Mouse (Mus musculus) monocyte, adult 2 months (primary cell): ENCODE measurements at regions not wholly inside any gene's neighbourhood (a gene's known extent, or its start where the extent isn't known, plus 50 kb on each side); places are given as distances from the start of the nearest gene placed in this dataset.

Experiments used
- DNase-seq, 2 experiments: peaks; one replicate each; pipeline ENCODE4 v3.0.0; 2022; ENCODE audit warnings: low spot score in 2 of 2, low read depth in 1 of 2

GRCm38 (mm10) chr4:47622851-47623743, 148.6 kb downstream of the Sec61b start:
- DNase-seq: no peak

- DNase-seq: no peak
Measured at GRCm38 (mm10) chr4:47630006-47630405, 155.5 kb downstream of the Sec61b start.

GRCm38 (mm10) chr4:47630427-47630826, 156.0 kb downstream of the Sec61b start:
- DNase-seq: no peak

DNA sequence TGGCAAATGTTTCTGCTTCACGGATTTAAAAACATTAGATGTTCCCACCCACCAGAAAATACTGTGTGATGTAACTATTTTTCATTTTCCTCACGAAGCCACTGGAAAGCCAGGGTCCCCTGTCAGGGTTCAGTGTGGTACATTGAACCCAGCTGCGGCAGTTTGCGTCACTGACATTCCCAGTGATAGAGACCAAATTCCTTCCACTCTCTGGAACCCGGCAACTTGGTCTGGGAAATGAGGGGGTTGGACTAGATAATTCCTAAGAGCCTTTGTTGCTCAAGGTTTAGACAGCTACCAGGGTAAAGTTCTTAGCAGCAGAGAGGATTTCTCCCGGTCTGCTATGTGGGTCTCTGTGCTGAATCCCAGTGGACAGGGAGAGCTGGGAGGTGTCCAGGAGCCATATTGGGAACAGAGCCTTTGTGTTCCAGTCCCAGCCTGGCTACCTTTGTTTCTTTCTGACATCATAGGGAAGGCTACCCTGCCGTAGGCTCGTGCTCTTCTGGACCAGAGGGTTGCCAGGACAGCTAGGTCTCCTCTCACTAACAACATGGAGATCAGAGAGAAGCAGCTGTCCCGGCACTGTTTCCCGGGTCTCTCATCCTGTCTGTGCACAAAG, 164.5 kb downstream of the Sec61b start:
- DNase-seq: no peak

DNA sequence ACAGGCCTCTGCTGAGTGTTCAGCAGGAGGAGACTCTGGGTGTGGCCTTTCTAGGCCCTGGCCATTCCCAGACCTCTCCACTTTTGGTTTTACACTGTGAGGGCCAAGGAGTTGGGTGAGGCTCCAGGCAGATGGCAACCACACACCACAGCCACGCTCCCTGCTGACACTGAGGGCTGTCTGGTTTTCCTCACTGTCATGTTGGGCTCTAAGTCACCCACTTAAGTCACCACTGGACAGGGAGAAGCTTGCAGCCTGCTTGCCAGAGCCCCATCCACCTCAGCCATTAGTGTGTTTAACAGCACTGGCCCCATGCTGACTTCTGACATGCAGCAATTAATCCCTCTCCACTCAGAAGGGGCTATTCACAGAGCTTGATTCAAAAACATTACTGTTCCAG, 170.6 kb downstream of the Sec61b start:
- DNase-seq: no peak

DNA sequence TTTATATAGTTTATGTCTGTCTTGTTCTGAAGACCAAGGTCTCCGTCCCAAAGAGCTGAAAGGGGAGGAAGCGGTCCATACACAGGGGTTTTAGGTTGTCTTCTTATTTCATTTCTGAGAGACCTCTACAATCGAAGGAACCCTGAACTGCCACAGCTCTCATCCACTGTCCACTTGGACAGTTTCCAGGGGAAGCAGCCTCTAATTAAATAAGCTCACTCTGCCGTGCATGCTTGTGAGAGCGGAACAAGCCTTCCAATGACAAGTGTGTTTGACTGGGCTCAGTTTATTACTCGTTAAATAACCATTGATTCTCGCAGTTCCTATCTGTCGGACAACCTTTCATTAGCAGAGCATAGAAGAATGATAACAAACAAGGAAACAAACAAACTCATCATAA, 174.2 kb downstream of the Sec61b start:
- DNase-seq: no peak

GRCm38 (mm10) chr4:47649951-47650350, 175.5 kb downstream of the Sec61b start:
- no peak for DNase-seq

- DNase-seq: no peak
Measured at GRCm38 (mm10) chr4:47651521-47651920, 177.1 kb downstream of the Sec61b start.

DNA sequence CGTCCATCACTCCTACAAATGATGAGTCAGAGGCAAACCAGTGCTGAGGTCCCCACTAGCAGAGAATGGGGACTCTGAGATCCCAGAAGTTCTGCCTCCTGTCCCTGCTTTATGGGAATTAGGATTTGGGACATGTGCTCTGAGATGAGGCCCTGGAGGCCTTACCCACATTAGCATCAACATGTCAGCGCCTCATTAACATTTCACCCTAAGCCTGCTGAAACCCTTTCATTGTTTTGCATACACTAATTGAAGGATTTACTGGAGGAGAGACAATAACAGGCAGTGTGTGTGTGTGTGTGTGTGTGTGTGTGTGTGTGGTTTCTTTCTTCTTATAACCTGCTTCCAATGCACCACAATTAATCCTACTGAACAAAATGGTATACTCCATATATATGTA, 178.7 kb downstream of the Sec61b start:
- DNase-seq: no peak

DNA sequence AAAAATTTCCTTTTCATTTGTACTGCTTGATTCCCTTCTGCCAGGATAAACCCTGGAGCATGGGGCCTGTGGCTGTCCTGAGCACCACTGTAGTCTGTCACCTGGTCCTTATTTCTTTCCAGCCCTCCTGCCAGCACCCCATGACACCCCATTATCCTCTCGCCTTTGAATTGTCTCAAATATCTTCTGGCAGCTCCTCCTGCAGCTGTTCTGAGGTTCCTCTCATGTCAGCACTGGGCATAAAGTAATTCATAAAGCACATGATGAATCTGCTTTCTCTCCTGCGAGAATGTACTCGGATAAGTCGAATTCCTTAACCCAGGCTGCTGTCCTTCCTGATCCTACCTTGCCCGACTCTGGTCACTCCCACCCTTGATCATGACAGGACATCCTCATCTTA, 195.1 kb downstream of the Sec61b start:
- no peak for DNase-seq

DNA sequence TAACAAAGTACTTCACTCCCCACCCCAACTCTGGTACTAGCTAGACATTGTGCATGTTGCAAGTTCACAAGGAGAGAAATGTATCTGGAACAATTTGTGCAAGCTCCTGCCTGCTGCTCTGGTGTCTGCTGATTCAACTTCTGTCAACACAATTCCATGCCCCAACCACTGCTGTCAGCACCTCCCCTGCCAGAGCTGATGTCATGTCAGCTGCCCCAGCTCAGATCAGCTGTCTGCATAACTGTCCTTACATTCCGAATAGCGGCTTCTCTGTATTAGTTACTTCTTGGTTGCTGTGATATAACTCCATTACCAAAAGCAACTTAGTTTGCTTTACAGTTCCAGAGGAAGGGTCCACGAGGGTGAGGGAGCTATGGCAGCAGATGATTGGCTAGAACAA, 196.0 kb downstream of the Sec61b start:
- no peak for DNase-seq

DNA sequence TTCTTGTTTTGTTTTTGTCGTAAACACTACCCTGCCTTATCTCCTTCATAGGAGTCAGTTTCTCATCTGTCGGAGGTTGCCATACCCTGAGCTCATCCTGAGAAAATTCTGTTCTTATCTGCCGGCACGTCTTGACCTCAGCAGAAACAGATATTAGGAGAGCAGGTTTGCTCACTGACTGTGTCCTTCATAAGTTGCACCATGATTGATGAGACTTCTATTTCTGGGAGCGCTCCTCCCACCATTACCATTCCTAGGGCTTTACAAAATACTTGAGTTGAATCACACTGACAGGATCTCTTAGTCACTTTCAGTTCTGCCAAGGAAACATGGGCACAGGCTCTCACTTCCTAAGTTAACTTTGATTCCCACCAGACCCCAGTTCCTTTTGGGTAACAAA, 196.9 kb downstream of the Sec61b start:
- DNase-seq: no peak

DNA sequence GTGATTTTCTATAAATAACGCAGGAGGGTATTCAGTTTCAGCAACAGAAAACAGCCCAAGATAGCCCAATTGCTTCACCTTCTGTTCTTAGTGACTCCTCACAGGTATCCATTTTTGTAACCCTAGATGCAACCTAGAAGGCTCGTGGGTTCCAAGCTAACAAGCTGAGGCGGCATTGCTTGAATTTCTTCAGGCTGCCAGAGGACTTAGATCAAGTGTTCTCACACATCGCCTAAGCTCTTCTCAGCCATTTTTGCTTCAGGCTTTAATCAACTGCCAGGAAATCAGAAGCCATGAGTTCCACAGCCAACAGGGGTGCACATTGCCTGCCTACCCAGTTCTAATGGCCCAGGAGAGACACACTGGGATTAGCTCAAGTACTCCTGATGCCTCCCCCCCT, 206.7 kb downstream of the Sec61b start:
- DNase-seq: no peak

GRCm38 (mm10) chr4:47691207-47691606, 216.7 kb downstream of the Sec61b start:
- DNase-seq: no peak

- no peak for DNase-seq
Measured at GRCm38 (mm10) chr4:47692654-47693053, 218.2 kb downstream of the Sec61b start.

GRCm38 (mm10) chr4:47693221-47693620, 218.8 kb downstream of the Sec61b start:
- DNase-seq: no peak

GRCm38 (mm10) chr4:47697071-47697470, 222.6 kb downstream of the Sec61b start:
- DNase-seq: no peak

- no peak for DNase-seq
Measured at GRCm38 (mm10) chr4:47698514-47698913, 224.1 kb downstream of the Sec61b start.

GRCm38 (mm10) chr4:47698926-47699325, 224.5 kb downstream of the Sec61b start:
- no peak for DNase-seq

DNA sequence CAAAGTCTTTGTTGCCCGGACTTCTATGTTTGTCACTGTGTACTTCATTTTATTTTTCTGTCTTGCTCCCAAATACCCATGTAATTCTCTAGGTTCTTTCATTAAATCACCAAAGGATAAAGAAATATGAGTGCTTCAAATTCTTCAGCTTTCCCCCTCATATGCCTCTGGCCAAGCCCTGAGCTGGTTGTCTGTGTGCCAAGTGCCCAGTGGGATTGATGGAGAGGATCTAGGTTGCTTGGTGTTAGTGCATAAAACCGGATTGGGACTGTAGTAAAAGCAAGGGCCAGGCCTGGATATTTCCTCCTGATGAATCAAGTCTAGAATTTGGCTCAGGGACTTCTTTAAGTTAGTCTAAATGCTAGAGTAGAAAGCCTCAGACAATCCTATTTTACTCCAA, 229.0 kb downstream of the Sec61b start:
- DNase-seq: no peak

DNA sequence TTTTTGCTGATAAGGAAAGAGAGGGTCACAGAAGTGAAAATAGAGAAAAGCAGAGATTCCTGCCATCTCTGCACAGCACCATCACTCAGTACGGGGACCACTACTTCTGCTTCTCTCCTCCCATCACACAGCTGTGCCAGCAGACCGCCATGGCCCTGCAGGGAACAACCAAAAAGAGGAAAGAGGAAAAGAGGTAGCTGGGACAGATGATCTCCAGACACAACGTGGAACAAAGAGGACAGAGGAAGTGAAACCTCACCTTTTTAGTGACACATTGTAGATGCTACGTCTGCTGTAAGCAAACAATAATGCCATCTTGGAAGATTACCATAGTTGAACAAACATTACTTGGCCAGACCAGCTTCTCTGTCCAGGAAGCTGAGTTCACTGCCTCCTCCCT, 230.1 kb downstream of the Sec61b start:
- peak; percentile 25 to 38 for DNase-seq

- no peak for DNase-seq
Measured at GRCm38 (mm10) chr4:47707966-47708365, 233.5 kb downstream of the Sec61b start.

DNA sequence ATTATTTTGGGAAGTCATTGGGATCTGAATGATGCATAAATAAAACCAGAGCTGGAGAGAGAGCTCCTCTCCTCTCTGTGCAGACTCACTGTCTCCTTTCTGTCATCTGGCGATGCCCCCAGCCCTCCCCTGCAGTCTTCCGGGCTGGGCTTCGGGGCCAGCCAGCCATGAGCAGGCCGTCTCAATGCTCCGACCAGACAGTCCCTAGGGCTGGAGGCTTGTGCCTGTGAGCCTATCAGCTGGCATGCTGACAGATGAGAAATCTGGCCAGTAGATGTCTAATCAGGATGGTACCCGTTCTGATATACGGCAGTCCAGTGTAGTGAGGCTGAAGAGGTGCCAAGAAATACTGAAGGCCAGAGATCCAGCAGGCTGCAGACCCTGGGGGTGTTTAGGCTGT, 238.9 kb downstream of the Sec61b start:
- no peak for DNase-seq
